Mouse (Mus musculus) cerebellum, postnatal 25 days (tissue): Measurements from ENCODE around the gene Tmem217.

Experiments used
- DNase-seq, 2 experiments: peaks; one replicate each; pipeline ENCODE4 v3.0.0; 2021; ENCODE audit warnings: mixed read lengths in 2 of 2

Gene Tmem217

DNA sequence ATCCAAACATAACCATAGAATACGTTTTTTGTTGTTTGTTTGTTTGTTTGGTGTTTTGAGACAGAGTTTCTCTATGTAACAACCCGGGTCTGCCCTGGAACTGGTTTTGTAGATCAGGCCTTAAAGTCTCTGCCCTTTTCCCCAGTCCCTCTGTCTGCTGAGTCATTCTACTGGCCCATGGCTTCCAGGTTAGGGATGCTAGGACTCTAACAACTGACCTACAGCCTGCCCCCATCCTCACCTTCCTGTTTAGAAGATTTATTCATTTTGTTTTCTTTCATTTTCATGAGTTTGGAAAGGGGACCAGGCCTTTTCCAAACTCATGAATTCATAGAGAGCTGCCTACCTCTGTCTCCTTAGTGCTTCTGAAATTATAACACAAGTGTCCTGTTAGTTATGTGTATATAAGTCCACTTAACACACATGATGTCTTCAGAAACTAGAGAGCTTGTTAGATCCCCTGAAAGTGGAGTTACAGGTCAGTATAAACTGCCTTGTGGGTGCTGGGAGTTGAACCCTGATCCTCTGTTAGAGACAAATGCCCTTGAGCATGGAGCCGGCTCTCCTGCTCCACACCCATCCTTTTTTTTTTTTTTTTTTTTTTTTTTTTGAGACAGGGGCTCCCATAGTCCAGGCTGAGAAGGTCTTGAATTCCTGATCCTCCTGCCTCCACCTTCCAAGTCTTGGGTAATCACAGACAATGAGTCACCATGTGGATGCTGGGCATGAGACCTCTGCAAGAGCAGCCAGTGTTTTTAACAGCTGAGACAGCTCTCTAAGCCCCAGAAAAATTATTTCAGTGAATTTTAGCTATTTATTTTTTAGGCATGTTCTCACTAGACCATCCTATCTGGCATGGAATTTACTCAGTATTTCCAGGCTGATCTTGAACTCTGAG is 66.6 kb downstream of the Tmem217 start:
- DNase-seq, result no peak

DNA sequence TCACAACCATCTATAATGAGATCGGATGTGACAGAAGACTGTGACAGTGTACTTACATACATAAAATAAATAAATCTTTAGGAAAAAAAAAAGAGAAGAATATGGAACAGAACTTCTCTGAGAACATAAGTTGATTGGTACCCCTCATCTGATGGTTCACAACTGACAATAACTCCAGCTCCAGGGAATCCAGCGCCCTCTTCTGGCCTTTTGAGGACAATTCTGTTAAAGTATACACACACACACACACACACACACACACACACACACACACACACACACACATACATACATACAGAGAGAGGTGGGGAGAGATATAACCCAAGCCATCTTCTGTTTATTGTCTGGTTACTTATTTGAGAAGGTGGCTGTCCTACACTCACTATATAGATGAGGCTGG is 67.8 kb downstream of the Tmem217 start:
- DNase-seq, result no peak

GRCm38 (mm10) chr17:29483282-29483681 is 68.9 kb downstream of the Tmem217 start:
- no peak for DNase-seq

- no peak for DNase-seq
These were observed 69.6 kb downstream of the Tmem217 start for GRCm38 (mm10) chr17:29482632-29483031.

- no peak for DNase-seq
These were observed 71.9 kb downstream of the Tmem217 start for GRCm38 (mm10) chr17:29480256-29480655.

GRCm38 (mm10) chr17:29478271-29478670 is 73.9 kb downstream of the Tmem217 start:
- no peak for DNase-seq

GRCm38 (mm10) chr17:29477357-29477756 is 74.8 kb downstream of the Tmem217 start:
- no peak for DNase-seq

GRCm38 (mm10) chr17:29476461-29476860 is 75.7 kb downstream of the Tmem217 start:
- no peak for DNase-seq
